Mouse (Mus musculus): ENCODE results near the gene Amigo1.

- TF ChIP-seq CTCF (IDR thresholded peaks at IDR 0.05; ENCODE audit: low read depth) = no peak
- no peak for TF ChIP-seq EP300 (IDR thresholded peaks at IDR 0.05; ENCODE audit: low read depth)
Measured at GRCm38 (mm10) chr3:108206731-108207375, 20.7 kb downstream of the Amigo1 start.
